Mouse (Mus musculus): ENCODE measurements around the gene Rnf123. TPM values are rescaled to one million over a fixed set of nuclear protein-coding genes. Genes with fewer than 3 reads are reported as not detected.
A peak's percentile ranks its signal among the peaks of the same experiment; 100 is the strongest.

Gene Rnf123
- total RNA-seq, 2 experiments from 2014 or later, result 90.1 to 112 TPM

DNA sequence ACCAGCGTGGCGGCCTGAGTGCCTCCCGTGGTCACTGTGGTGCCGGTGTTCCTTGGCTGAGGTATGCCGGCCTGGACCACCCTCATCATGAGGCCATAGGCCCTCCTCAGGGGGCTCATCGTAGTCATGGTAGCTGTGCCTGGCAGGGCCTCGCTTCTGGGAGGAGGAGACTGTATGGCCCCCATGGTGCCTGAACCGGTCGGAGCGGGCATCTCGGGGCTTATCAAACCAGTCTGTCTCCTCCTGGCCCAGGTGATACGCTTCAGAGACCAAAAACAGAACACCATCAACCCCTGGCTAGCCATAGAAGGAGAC is 22.4 kb upstream of the Rnf123 start:
- intact Hi-C loops (cut with DNase I), result no loop called here
- no peak for DNase-seq (ENCODE audit: low spot score)

DNA sequence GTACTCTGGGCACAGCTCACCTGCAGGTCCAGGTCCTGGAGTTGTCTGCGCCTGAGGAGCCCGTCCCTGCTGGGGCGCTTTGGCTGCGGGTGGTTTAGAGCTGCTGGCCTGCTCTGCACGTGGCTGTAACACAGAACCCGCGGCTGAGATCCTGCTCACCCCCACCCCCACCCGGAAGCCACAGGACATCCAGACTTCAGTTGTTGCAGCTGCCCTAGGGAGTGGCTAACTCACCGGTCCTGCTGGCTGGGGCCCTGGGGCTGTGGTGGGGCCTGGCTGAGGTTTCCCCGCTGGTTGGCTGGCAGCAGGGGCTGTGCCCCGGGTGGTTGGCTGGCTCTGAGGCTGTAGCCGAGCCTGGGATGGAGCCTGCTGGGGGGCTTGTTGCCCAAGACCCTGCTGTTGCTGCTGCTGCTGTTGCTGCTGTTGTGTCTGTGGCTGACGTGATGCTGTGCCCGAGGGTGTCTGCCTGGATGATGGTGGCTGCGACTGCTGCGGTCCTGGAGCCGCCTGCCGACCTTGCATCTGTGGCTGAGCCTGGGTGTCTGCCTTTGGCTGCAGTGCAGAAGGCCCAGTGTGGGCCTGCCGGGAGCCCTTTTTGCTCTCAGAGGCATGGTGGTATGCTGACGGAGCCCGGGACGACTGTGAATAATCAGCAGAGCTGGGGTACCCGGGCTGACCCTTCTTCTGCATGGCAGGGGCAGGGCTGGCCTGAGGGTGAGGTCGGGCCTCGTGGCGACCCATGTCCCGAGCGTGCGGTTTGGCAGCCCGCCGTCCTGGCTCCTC is 21.8 kb upstream of the Rnf123 start:
- DNase-seq (ENCODE audit: low spot score), result no peak
- intact Hi-C loops (cut with DNase I), result no loop called here

DNA sequence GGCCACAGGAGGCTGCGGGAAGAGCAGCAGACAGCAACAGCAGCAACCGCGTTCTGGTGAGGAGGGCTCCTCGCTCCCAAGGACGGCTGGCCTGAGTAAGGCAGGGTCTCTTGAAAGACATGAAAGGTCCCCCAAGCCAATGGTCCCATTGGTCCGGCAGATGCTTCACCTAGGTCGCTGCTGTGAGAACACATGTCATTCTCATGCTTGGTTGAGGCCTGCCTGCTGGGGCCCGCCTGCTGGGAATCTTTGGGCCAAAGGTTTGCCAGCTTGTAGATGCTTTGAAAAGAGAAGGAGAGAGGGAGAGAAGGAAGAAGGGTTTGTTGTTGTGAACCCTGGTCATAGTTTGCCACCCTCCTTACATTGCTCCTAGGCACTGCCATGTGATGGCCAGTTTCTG is 16.5 kb upstream of the Rnf123 start:
- DNase-seq (ENCODE audit: low spot score), result no peak
- intact Hi-C loops (cut with DNase I), result no loop called here

GRCm38 (mm10) chr9:108095949-108096712 is 13.0 kb upstream of the Rnf123 start:
- DNase-seq (ENCODE audit: low spot score), result no peak
- intact Hi-C loops (cut with DNase I), result loop anchor here (2.0 kb wide), 3 partner anchors 39 to 189 kb away; no protein-coding TSS in a partner anchor

DNA sequence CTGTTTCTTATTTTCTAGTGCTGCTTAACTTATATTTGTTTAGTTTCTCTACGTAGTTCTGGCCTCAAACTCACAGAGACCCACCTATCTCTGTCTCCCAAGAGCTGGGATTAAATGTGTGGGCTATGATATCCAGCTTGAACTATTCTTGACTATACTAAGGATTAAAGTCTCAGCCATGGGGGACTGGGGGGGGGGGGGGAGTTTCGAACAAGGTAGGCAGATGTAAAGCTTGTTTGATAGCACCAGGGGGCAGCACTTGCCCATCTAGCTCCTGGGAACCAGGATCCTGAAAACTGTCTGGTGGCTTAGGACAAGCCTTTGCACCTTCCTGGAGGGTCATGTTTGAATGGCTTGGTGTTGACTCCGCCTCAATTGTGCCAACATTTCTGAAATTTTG is 12.4 kb upstream of the Rnf123 start:
- no peak for DNase-seq (ENCODE audit: low spot score)
- intact Hi-C loops (cut with DNase I), result loop anchor here (2.0 kb wide), 1 partner anchor 105 kb away; no protein-coding TSS in a partner anchor

- no peak for DNase-seq (ENCODE audit: low spot score)
- intact Hi-C loops (cut with DNase I), result loop anchor here (2.0 kb wide), 1 partner anchor 106 kb away; no protein-coding TSS in a partner anchor
Measured at GRCm38 (mm10) chr9:108094998-108095411, 11.9 kb upstream of the Rnf123 start.

DNA sequence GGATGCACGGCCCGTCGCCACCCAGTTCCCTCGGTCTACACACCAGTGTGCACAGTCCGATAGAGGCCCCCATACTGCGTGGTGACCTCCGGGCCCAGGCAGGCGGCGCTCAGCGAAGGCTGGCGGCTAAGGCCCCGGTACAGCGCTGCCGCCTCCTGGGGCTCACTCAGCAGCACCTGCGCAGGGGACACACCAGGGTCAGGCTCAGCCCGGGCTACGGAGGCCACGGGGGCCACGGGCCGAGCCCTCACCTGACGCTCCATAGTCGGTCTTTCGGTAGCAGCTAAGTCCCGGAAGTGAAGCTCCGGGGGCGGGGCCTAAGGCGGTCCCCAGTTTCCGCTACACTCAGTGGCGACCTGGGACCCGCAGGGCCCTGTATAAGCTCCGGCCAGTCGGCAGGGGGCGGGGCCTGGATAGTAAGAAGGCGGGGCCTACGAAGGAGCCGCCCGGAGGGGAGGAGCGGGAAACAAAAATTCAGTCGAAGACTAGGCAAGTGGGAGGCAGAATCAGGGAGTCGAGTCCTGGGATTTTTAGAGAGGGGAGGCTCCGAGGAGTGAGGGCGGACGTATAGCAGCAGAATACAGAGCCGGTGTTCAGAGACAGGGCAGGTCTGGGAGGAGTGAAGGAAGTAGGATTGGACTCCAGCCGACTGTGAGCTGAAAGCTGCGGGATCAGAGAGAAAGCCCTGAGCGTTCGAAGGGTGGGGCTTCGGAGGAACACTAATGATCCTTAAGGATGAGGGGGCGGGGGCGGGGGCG is 11.2 kb upstream of the Rnf123 start, which contains the start of gene Apeh:
TSS of gene Apeh (minus strand) at position 423 of the 758 bp plus-strand sequence.
- intact Hi-C loops (cut with DNase I), result loop anchor here (2.0 kb wide), 1 partner anchor 106 kb away; no protein-coding TSS in a partner anchor

GRCm38 (mm10) chr9:108093586-108093985 is 10.4 kb upstream of the Rnf123 start:
- DNase-seq (ENCODE audit: low spot score), result no peak
- intact Hi-C loops (cut with DNase I), result no loop called here

More for the DNA sequence above, 11.2 kb upstream of the Rnf123 start, which contains the start of gene Apeh:
- peak; percentile 91 for DNase-seq (ENCODE audit: low spot score)

DNA sequence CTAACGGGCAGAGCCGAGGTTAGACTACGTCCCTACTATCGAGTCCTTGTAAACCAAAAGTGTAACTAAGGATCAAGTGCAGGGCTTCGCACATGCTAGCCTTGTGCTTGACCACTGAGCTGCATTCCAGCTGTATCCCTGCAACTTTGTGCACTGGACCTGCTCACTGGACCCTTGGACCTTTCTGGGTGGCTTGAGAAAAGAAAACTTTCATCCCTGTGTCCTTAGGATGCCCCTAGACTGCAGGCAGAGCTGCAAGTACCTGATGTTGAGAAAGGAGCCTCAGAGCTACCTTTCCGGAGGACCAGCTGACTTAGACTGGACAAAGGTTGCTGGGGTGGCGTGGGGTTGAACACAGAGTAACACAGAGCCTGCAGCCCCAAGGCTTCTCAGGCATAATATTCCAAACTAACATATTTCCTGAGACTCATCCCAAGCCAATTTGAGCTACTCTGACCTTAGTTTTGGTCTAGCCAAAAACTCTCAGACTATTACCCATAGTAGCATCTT is 7.5 kb upstream of the Rnf123 start:
- intact Hi-C loops (cut with DNase I), result no loop called here

DNA sequence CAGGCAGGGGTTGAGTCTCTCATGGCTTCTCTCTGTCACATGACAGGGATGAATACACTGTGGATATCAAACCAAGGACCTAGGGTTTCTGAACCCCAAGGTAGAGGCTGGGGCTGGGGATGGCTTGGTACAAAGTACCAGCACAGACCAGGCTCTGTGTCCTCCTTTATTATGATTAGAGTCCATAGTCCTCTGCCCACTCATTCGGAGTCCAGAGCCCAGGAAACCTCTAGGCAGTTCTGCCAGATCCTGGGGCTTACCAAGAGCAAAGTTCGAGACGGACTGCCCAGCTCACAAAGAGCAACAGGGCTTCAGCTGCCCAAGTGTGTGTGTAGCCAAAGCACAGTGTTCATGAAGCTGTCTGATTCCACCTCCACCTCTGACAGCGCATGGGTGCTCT is 2.1 kb upstream of the Rnf123 start:
- no peak for DNase-seq (ENCODE audit: low spot score)
- intact Hi-C loops (cut with DNase I), result no loop called here

More for the DNA sequence above, 7.5 kb upstream of the Rnf123 start:
- DNase-seq (ENCODE audit: low spot score), result no peak

DNA sequence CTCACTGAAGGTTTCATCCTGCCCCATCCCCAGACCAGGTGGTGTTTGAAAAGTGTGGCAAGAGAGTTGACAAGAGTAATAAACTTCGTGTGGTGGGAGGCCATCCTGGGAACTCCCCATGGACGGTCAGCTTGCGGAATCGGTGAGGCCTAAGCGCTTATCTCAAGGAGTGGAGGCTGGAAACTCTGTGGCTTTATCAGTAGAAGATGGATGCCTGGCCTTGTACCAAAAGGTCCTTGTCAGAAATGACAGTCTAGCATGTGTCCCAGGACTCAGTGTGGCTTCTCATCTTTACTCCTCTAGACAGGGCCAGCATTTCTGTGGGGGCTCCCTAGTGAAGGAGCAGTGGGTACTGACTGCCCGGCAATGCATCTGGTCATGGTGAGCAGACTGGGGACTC is 415 bp upstream of the Rnf123 start:
- intact Hi-C loops (cut with DNase I), result no loop called here

GRCm38 (mm10) chr9:108082549-108082948 is 597 bp downstream of the Rnf123 start:
- intact Hi-C loops (cut with DNase I), result no loop called here
- no peak for DNase-seq (ENCODE audit: low spot score)

More for the DNA sequence above, 415 bp upstream of the Rnf123 start:
- DNase-seq (ENCODE audit: low spot score), result no peak

- intact Hi-C loops (cut with DNase I), result no loop called here
- no peak for DNase-seq (ENCODE audit: low spot score)
Measured at GRCm38 (mm10) chr9:108080168-108080567, 3.0 kb downstream of the Rnf123 start, which contains the start of gene Mst1. TSS of gene Mst1 (plus strand) at chr9:108080436.

- DNase-seq (ENCODE audit: low spot score), result no peak
- intact Hi-C loops (cut with DNase I), result no loop called here
Measured at GRCm38 (mm10) chr9:108073141-108073930, 9.8 kb downstream of the Rnf123 start.

DNA sequence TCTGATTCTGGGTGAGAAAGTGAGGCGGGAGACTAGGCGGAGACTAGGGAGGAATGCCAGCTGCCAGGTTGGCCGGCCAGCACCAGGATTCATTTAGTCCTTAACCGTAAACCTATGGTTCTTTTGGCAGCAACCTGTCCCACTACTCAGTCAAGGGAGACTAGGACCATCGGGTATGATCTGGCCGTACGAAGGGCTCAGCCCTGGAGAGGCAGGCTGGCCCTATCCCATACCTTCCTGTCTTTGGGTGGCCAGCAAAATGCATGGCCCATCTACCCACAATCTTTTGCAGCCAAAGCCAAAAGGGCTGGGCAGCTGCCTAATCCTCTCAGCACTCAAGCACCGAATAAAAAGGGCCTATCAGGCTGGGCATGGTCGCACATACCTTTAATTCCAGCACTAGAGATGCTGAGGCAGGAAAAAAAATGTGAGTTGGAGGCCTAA is 10.6 kb downstream of the Rnf123 start:
- intact Hi-C loops (cut with DNase I), result no loop called here
- no peak for DNase-seq (ENCODE audit: low spot score)

DNA sequence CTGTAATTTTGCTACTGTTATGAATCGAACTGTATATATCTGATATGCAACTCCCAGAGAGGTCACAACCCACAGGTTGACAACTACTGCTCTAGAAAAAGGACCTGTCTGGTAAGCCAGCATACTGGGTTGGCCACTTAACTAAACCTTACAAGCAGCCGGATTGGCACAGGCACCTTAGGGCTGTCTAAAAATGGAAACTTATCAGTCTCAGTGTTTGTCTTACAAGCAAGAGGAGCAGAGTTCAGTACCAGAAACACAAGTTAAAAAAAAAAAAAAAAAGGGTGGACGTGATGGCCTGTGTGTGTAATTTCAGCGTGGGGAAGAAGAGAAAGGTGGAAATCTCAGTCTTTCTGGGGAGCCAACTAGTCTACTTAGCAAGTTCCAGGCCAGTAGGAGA is 11.3 kb downstream of the Rnf123 start:
- no peak for DNase-seq (ENCODE audit: low spot score)
- intact Hi-C loops (cut with DNase I), result no loop called here

DNA sequence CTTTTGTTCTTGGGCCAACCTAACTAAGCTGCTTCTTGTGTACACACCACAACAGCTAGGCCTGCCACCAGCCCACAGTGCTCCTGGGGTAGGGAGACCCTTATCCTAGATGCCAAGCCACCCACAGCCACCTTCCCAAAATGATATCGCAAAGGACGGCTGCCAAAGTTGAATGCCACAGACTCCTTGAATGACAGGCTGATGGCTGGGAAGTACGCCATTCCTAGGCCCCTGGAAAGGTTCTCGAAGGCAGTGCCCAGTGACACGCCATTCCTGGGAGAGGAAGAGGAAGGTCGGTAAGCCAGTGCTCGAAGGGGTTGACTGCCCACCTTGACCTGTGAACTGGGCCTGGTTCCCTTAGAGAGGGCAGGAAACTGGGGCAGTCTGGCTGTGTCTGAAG is 13.6 kb downstream of the Rnf123 start:
- DNase-seq (ENCODE audit: low spot score), result no peak
- intact Hi-C loops (cut with DNase I), result no loop called here

GRCm38 (mm10) chr9:108069007-108069406 is 14.1 kb downstream of the Rnf123 start:
- intact Hi-C loops (cut with DNase I), result no loop called here
- DNase-seq (ENCODE audit: low spot score), result no peak

DNA sequence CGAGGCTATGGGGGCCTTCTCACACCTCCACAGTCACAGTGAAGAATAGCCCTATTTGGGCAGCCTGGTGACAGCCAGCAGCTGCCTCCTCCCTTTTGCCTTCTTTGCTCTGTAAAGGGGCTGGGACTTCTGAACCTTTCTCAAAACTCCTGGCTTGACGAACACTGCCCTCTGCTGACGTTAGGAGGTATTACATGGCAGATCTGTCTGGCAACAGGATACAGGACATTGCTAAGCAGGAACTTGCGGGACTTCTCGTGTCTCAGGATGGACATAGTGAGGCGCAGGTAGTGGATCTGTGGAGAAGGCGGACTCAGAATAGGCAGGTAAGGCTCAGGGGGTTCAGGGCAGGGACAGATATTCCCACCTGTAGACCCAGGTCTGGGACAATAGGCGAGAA is 15.2 kb downstream of the Rnf123 start:
- DNase-seq (ENCODE audit: low spot score), result peak; percentile 56

More for the DNA sequence above, 15.2 kb downstream of the Rnf123 start:
- intact Hi-C loops (cut with DNase I), result loop anchor here (1.0 kb wide), 1 partner anchor 164 kb away; no protein-coding TSS in a partner anchor
